Mouse (Mus musculus) ES-E14 (cell line): ENCODE measurements around the gene Tmprss11f. TPM values are rescaled to one million over a fixed set of nuclear protein-coding genes. Genes with fewer than 3 reads are reported as not detected.

Experiments
- DNase-seq: peaks from one replicate; pipeline ENCODE4 v3.0.0-alpha.2; 2013; ENCODE audit warnings: low read depth, low spot score
- H3K27ac ChIP-seq: 2 replicates; pipeline ENCODE4 v1.5.1; 2012; ENCODE audit warnings: low read depth, mild to moderate bottlenecking, low read length, moderate library complexity, mixed read lengths; ENCODE audit not compliant: poor library complexity, insufficient read depth, severe bottlenecking
- H3K36me3 ChIP-seq: 2 replicates; pipeline ENCODE4 v1.6.1; 2012; ENCODE audit warnings: mild to moderate bottlenecking, low read length, moderate library complexity, mixed read lengths; ENCODE audit not compliant: control insufficient read depth, poor library complexity, insufficient read depth, severe bottlenecking
- H3K4me1 ChIP-seq, 2 experiments: fragments of 150-350 bp in 1 of 2; sonication (generic) in 1 of 2; 2 replicates each; pipeline ENCODE4 v1.6.1; 2012; ENCODE audit warnings: low read length in 2 of 2, mild to moderate bottlenecking in 1 of 2, mixed read lengths in 1 of 2; ENCODE audit not compliant: control insufficient read depth in 2 of 2, insufficient read depth in 2 of 2, poor library complexity in 1 of 2
- H3K4me3 ChIP-seq, 2 experiments: fragments of 150-350 bp in 1 of 2; sonication (generic) in 1 of 2; 2 replicates each; pipeline ENCODE4 v1.5.1; 2012; ENCODE audit warnings: low read length in 2 of 2, low read depth in 1 of 2, mild to moderate bottlenecking in 1 of 2, mixed read lengths in 1 of 2; ENCODE audit not compliant: insufficient read depth in 1 of 2, poor library complexity in 1 of 2, severe bottlenecking in 1 of 2
- H3K9ac ChIP-seq: 2 replicates; pipeline ENCODE4 v1.6.1; 2012; ENCODE audit warnings: low read depth, mild to moderate bottlenecking, low read length, mixed read lengths; ENCODE audit not compliant: poor library complexity, insufficient read depth, severe bottlenecking
- H3K9me3 ChIP-seq: fragments of 150-350 bp; sonication (generic); 2 replicates; pipeline ENCODE4 v1.6.1; 2012; ENCODE audit warnings: low read depth, mild to moderate bottlenecking, low read length; ENCODE audit not compliant: control insufficient read depth, insufficient read depth
- CHD2 ChIP-seq: IDR thresholded peaks from 2 replicates; pipeline ENCODE4 v1.6.1; 2014; ENCODE audit warnings: mild to moderate bottlenecking, low read depth, low read length, inconsistent platforms
- HCFC1 ChIP-seq: IDR thresholded peaks from 2 replicates; pipeline ENCODE4 v1.6.1; 2012; ENCODE audit warnings: low read length, inconsistent platforms, borderline replicate concordance; ENCODE audit not compliant: insufficient read depth
- MAFK ChIP-seq: IDR thresholded peaks from 2 replicates; pipeline ENCODE4 v1.6.1; 2014; ENCODE audit warnings: mild to moderate bottlenecking, low read depth, low read length, inconsistent platforms; ENCODE audit not compliant: insufficient read depth
- ZC3H11A ChIP-seq: IDR thresholded peaks from 2 replicates; pipeline ENCODE4 v1.6.1; 2012; ENCODE audit warnings: low read depth, mild to moderate bottlenecking, inconsistent platforms, low read length, borderline replicate concordance
- ZNF384 ChIP-seq: IDR thresholded peaks from 2 replicates; pipeline ENCODE4 v1.6.1; 2012; ENCODE audit warnings: low read depth, low read length, inconsistent platforms
- in situ Hi-C, 2 experiments: fragments of 600-800 bp; cut with MboI; formaldehyde crosslinking; loops; one replicate each; pipeline ENCODE4 v1.15.1; 2025; ENCODE audit warnings: low sequenced_read_pairs in 2 of 2, inconsistent platforms in 1 of 2; ENCODE audit not compliant: unreplicated experiment in 2 of 2
- total RNA-seq: library from RNA; depleted of rRNA; stranded (reverse); fragments of 300-350 nt; gene quantifications from 2 replicates; pipeline ENCODE4 v1.2.3, GENCODE M21; 2012; rRNA removed

The Tmprss11f gene
- total RNA-seq, 1 experiment = 2.2 TPM

DNA sequence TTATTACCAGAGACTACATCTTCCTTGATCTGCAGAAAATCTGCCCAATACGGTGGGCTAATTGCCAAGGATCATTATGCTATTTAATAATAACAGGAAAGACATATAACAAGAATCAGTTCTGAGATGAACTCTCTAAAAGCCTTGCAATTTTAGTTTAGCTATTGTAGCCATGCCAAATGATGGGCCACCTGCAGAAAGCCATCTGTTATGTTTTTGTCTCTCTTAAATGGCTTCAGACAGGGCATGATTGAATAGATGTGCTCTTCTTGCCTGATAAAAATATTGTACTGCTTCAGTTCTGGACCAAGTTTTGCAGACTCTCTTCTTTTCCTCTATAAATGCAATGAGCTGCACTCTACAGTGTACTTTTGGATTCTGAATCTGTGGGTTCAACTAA lies 138.8 kb downstream of the Tmprss11f start:
- Histone ChIP-seq H3K9ac (no peak overlapping the region), H3K4me3 (no peak overlapping the region), H3K9me3 (no peaks in the 10 kb centered on the region), H3K4me1 (no peaks in the 10 kb centered on the region), H3K36me3 (no peaks in the 10 kb centered on the region), H3K27ac (no peak overlapping the region)
- TF ChIP-seq ZC3H11A = no peak
- no peak for TF ChIP-seq ZNF384
- TF ChIP-seq MAFK = no peak
- no peak for TF ChIP-seq CHD2
- TF ChIP-seq HCFC1 = no peak
- DNase-seq = no peak
- in situ Hi-C loops = no loop called here

DNA sequence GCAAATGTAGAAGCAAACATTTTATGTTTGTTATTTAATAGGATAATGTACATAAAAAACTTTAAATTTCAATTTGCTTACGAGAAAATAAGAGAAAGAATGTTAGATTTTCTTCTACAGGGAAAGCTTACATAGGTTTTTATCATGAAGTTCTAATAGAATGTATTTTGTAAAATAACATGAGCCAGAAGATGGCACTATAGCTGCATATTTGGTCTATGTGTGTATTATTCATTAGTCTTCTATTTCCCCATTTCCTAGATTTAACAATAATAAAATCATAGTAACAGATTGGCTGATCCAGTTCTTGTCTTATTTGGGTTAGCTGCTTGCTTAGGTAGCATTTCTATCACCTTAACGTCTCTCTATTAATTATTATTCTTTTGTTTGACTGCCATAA lies 149.7 kb downstream of the Tmprss11f start:
- Histone ChIP-seq H3K27ac (no peak overlapping the region), H3K4me1 (no peaks in the 10 kb centered on the region), H3K9me3 (no peaks in the 10 kb centered on the region), H3K9ac (no peak overlapping the region), H3K36me3 (no peaks in the 10 kb centered on the region), H3K4me3 (no peak overlapping the region)
- in situ Hi-C loops = no loop called here
- DNase-seq = no peak
- TF ChIP-seq HCFC1 (no peak), ZNF384 (no peak), CHD2 (no peak), MAFK (no peak), ZC3H11A (no peak)

DNA sequence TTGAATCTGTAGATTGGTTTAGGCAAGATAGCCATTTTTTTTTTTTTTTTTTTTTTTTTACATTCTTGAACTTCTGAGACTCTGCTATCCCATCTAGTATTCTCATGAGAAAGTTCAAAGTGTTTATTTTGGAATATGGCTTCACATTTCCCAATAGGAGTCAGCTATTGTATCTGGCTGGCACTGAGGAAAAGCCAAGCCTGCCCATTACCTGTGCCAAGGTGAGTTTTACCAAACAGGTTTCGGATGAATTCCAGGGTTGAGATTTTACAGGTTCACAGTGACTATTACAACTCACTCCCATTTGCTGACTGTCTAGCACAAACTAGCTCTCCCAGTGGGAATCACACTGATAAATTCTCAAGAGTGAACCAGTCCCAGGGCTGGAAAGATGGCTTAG lies 150.2 kb downstream of the Tmprss11f start:
- H3K9me3 ChIP-seq = no peaks in the 10 kb centered on the region
- in situ Hi-C loops = no loop called here
- H3K36me3 ChIP-seq = no peaks in the 10 kb centered on the region
- H3K9ac ChIP-seq = no peak overlapping the region
- TF ChIP-seq ZC3H11A (no peak), HCFC1 (no peak), CHD2 (no peak), ZNF384 (no peak), MAFK (no peak)
- no peak overlapping the region for H3K4me3 ChIP-seq
- no peak overlapping the region for H3K27ac ChIP-seq
- DNase-seq = no peak
- H3K4me1 ChIP-seq = no peaks in the 10 kb centered on the region

DNA sequence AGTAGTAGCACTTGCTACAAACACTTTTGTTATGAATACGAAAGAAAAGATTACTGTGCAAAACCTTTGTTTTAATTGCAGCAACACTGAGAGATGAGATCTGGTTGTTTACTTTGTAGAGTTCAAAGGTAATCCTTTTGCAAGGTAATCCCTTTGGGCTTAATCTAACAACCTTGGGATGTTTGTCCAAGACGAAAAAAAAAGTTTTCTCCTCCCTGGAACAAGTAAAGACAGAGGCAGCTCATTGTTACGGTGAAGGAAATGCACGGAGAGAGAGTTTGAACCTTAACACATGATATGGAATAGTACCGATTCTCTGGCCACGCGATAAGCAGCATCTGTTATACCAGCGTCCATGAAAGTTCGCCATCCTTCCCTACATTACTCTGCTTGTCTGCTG lies 158.4 kb downstream of the Tmprss11f start:
- DNase-seq = no peak
- no peak overlapping the region for H3K4me3 ChIP-seq
- H3K27ac ChIP-seq = no peak overlapping the region
- in situ Hi-C loops = no loop called here
- TF ChIP-seq HCFC1 = no peak
- no peak for TF ChIP-seq ZNF384
- no peak for TF ChIP-seq MAFK
- TF ChIP-seq CHD2 = no peak
- no peak for TF ChIP-seq ZC3H11A
- no peaks in the 10 kb centered on the region for H3K9me3 ChIP-seq
- no peaks in the 10 kb centered on the region for H3K36me3 ChIP-seq
- no peak overlapping the region for H3K9ac ChIP-seq
- H3K4me1 ChIP-seq = no peaks in the 10 kb centered on the region

Other genes with a start within 250 kb of the Tmprss11f start
- 0.09 TPM in 1 of 2 replicates, not detected in the other for gene Tmprss11a, start 163.4 kb downstream of the Tmprss11f start, total RNA-seq
- gene Tmprss11g, start 113.8 kb downstream of the Tmprss11f start, total RNA-seq = not detected in 2 replicates
- gene Tmprss11b, start 43.9 kb upstream of the Tmprss11f start, total RNA-seq = 0.09 TPM in 1 of 2 replicates, not detected in the other
- gene Tmprss11e, start 113.4 kb upstream of the Tmprss11f start, total RNA-seq = 0.09 TPM in 1 of 2 replicates, not detected in the other
- 54.7 and 66.9 TPM in 2 replicates for gene Ythdc1, start 171.8 kb upstream of the Tmprss11f start, total RNA-seq